Mouse (Mus musculus) left cerebral cortex, postnatal 14 days (tissue): ENCODE measurements around the gene Kmt2e. TPM values are rescaled to one million over a fixed set of nuclear protein-coding genes. Genes with fewer than 3 reads are reported as not detected.

Source experiments
- DNase-seq, 2 experiments: peaks; one replicate each; pipeline ENCODE4 v3.0.0; 2021 to 2022; ENCODE audit warnings: low spot score in 2 of 2, mixed read lengths in 1 of 2
- intact Hi-C: fragments of 180-260 bp; cut with DNase I; formaldehyde crosslinking; loops from one replicate; pipeline ENCODE4 v1.15.1; 2025
- total RNA-seq, 2 experiments: library from RNA; stranded (reverse); gene quantifications; 2 replicates each; pipeline ENCODE4 v1.2.3; 2021

Gene Kmt2e
- total RNA-seq, 2 experiments from 2014 or later, result 103 to 107 TPM

DNA sequence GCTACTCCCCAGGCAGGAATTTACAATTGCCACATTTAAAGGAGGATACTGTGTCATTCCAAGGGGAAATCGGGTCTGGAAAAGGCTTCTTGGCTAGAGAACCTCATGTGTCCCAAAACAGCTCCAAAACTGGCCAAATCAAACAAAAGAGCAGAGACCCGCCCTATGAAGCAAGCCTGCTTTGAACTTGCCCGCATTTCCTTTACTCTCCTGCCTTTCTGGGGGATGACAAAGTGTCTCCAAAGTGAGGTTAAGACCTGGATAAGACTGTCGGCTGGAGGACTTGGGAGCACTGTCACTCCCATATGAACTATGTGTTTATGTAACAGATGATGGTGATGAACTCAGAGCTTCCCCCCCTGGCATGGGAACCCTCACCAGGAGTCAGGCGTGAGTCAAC, 26.1 kb upstream of the Kmt2e start:
- intact Hi-C loops, result no loop called here
- DNase-seq, result no peak

DNA sequence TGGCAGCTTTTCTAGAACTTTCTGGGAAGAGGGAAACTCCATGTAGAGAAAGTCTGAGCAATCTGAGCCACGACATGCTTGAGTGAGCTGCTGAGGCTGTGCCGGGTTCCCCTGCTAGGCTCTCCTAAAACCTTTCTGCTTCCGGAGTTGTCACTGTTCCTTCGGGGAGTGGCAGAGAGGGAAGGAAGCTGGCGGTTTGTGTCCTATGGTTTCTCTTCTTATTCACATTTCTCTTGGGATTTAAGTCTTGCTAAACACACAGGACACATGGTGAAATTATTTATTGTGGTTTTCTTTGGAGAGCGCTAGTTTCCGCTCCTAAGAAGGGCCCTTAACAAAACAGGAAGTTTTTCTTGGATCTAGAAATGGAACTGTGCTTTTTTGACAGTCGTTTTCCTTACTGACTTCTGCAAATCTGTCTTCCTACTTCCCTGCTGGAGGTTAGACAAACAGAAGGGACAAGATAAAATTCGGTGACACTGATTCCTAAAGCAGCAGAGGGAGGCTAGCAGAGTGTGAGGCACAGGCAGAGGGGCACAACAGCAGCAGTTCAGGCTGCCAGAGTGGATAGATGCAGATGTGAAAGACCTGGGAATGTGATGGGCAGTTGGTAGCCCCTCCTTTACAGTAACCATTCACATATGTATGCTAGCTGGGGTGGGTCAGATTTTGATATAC, 24.1 kb upstream of the Kmt2e start:
- intact Hi-C loops, result no loop called here
- no peak for DNase-seq

DNA sequence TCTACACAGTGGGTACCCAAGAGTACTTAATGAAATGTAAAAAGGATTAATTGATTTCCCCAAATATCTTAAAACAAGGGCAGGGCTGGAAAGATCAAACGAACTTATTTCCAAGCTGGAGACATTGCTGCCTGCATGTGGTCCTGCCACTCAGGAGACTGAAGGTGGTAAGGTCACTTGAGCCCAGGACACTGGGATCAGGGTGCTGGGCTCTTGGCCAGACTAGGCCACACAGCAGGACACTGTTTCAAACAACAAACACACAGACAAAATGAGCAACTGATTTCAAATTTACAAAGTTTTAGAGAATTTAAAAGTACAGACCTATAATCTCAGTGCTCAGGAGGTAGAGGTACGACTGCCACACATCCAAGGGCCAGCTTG, 23.5 kb upstream of the Kmt2e start:
- DNase-seq, result no peak
- intact Hi-C loops, result no loop called here

DNA sequence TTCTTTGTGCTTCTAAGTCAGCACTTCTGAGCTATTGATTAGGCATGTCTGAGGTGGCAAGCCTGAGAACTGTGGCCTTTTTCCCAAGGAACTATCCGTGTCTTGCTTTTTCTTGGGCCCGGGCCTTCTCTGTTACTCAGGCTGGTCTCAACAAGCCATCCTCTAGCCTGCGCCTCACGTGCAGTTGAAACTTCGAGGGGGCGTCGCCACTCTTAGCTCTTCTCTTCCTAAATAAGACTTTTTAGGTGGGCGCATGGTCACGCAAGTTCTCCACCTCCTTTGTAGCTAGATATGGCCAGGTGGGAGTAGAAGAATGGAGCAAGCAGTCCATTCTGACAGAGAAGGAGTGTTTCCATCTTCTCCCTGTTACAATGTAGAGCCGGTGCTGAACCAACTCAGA, 22.6 kb upstream of the Kmt2e start:
- DNase-seq, result peak in 1 of 2 experiments; percentile 48

DNA sequence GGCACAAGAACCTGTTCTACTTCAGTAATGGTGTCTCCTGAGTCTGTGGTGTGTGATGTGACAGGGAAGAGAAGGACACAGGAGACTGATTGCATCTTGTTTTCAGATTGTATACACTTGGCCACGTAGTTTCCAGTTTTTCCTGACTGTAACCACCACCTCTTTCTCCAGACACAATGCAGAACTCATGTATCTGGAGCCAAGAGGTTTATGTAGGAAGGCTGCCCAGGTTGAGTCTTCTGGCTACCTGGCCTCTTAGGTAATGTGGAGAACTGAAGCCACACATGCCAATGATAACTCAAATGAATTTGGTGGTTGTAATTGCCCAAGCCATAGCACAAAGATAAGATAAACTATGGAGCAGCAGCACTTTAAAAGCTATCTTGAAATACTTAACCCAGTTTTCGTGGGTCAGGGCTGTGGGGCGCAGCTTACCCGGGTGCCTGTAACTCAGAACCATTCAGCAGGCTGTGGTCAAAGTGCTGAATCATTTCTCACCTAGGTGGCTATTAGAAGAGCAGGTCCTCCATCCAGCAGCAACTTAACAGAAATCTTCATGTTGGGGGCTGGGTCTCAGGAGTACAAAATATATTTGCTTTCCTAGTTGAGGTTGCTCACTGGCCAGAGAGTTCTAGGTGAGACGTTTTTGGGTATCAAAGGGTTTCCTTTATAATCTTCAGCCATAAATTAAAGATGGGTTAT, 21.8 kb upstream of the Kmt2e start:
- DNase-seq, result no peak
- intact Hi-C loops, result no loop called here

More for the DNA sequence above, 22.6 kb upstream of the Kmt2e start:
- intact Hi-C loops, result no loop called here

DNA sequence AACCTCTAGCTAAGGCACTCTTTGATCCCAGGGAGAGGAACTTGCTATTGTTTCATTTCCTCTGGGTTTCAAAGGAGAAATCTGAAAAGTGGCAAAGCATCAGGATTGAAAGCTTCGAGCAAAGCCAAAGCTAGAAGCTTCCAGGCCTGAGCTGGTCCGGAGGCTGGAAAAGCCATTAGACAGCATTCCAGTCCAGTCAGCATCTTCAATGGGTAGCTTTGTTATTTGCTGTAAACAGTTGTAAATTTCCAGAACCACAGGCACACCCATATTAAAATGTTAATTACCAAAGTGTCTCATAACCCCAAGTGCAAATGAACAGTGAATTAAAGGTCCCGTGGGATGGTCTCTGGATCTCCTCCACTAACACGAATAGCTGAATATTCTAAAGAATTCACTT, 21.2 kb upstream of the Kmt2e start:
- intact Hi-C loops, result no loop called here
- no peak for DNase-seq

DNA sequence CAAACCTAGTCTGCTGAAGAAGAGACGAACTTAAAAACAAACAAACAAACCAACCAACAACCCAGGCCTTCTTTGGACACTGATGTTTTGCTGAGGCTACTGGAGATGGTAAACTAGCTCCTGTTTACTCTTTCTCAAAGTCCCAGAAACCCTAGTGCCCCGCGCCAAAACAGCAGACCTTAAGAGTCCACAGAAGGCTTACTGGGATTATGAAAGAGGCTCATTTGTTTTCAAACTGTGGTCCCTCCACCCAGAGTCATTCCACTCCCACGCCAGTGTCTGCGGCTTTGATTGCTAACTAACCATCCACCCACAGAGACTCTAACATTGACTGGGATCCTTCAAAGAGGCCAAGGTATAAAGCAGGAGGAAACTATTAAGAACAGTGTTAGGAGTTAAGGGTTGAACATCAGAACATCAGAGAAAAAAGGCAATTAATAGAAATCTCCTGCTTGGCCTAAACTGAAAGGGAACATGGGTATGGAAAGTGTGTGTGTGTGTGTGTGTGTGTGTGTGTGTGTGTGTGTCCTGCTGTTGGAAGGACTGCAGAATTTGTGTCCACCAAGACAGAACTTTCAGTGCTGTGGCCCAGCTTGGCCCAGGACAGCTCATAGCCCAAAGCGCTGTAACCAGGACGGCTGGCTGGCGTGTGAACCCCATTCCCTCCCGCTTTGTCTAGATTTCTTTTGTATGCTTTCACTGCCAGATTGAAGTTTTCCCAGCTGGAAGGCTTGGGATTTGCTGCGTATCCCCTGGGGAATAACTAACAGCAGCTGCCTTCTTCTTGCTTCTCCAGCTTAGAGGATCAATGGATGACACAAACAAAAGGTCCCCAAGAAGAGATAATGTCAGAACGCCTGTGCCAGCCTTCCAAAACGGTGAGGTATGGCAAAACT, 20.4 kb upstream of the Kmt2e start:
- peak in 1 of 2 experiments; percentile 64 for DNase-seq
- intact Hi-C loops, result no loop called here

DNA sequence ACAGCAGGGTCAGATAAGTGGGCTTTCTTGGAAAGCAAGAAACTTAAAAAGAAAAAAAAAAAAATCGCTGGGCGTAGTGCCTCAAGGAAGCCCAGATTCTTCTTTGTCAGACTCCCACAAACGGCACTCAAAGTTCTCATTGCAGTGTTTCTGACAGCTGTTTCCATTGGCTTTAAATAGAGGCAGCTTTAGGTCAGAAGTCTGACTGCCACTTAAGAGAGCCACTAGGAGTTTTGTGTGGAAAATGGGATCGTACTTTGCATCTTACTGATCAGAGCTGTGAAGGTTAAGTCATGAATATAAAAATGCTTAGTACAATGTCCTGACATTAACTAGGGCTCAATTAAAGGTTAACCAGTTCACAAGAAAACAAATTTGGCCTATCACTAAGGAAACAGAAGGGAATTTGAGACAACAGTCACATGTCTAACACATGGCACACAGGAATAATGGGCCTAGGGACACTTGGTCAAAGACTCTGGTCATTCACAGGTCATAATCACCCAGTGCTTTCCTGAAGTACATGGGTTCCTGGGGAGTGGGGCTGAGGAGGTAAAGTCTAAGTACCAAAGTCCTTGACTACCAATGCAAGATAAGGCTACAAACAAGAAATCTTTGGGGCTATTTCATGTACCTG, 19.6 kb upstream of the Kmt2e start:
- intact Hi-C loops, result loop anchor here (5.0 kb wide), 1 partner anchor 78 kb away; no protein-coding TSS in a partner anchor
- DNase-seq, result no peak

DNA sequence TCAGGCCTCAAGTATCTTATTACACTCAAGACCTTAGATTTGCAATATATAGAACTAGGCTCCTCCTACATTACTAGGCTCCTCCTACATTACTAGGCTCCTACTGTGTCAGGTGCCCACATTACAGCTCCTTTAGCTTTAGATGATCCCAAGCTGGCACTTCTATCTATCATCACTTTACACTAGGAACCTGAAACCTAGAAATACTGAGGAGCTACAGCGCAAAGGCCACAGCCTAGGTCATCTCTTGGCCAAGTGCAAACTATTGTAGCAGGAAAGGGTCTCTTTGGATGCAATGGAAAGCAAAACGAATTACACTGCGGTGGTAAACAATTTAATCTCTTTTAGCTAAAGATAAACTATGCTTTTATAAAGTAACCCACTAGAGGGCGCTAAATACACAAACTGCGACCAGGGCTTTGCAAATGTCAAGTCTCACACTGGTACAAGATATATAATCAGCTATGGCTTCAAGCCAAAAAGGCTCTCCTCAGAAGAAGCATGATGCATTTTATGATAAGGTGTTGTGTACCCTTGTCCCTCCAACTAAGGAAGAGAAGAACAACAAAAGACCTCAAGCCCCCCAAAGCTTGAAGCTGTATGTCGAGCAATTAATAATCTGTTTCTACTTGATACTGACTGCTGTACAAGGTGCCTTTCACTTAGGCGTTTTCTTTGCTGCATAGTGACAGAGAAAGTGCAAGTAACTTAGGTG, 18.5 kb upstream of the Kmt2e start:
- peak in 1 of 2 experiments; percentile 92 for DNase-seq
- intact Hi-C loops, result loop anchor here (5.0 kb wide), 1 partner anchor 77 kb away; no protein-coding TSS in a partner anchor

DNA sequence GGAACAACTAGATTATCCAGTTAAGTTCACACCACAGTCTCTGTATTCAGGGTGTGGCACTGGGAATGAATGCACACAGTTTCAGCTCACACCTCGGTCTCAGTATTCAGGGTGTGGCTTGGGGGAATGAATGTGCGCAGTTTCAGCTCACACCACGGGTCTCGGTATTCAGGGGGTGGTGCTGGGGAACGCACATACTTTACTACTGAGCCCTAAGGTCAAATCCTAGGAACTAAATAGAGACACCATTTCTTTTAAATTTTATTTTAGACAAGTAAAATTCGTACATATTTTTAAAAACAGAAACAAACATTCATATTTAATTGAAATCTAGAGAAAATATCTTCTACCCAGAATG, 18.0 kb upstream of the Kmt2e start:
- no peak for DNase-seq
- intact Hi-C loops, result loop anchor here (5.0 kb wide), 1 partner anchor 76 kb away; no protein-coding TSS in a partner anchor

DNA sequence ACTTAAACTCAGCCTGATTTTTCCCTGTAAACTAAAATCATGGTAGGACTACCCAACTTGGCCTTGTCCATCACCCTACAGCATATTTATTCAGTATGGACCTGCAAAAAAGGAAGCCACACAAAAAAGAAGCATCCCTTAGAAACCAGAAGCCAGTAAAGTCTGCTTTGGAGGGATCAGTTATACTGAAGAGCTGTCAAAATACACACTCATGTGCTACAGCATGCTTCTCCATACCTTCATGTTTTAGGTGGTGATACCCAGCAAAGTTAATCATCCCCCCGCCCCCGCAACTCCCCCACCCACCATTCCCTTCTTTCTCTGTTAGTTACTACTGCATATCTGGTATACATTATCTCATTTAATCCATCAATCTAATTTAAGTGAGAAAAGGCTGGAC, 16.5 kb upstream of the Kmt2e start:
- no peak for DNase-seq
- intact Hi-C loops, result loop anchor here (2.0 to 5.0 kb wide), 2 partner anchors 15 to 75 kb away; no protein-coding TSS in a partner anchor

DNA sequence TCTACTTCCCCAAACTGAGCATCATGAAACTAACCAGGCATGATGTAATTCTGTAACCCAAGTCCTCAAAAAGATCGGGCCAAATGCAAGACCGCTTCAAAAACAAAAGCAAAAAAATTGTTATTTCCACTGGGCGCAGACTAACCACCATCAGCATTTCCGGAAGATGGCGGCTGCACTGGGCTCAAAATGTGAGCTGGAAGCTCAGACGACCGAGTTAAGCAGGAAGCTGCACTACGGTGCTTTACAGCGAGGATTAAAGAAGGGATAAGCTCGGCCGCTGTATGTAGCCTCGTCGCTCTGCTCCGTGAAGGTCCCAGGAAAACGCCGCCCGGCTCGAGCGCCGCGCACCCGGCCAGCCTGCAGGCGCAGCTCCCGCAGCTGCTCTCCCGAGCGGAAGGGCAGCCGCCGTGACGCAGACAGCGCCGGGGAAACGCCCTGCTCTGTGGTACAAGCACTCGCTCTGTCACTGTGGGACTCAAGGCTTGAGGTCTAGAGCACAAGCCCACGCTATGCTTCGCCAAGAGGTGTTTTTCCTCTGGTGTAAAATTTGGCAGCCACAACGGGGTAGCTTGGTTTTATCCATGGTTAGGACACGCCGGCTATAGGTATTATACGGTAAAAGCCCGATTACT, 16.0 kb upstream of the Kmt2e start:
- intact Hi-C loops, result loop anchor here (2.0 to 5.0 kb wide), 2 partner anchors 15 to 74 kb away; no protein-coding TSS in a partner anchor
- DNase-seq, result peak; percentile 83 to 86

DNA sequence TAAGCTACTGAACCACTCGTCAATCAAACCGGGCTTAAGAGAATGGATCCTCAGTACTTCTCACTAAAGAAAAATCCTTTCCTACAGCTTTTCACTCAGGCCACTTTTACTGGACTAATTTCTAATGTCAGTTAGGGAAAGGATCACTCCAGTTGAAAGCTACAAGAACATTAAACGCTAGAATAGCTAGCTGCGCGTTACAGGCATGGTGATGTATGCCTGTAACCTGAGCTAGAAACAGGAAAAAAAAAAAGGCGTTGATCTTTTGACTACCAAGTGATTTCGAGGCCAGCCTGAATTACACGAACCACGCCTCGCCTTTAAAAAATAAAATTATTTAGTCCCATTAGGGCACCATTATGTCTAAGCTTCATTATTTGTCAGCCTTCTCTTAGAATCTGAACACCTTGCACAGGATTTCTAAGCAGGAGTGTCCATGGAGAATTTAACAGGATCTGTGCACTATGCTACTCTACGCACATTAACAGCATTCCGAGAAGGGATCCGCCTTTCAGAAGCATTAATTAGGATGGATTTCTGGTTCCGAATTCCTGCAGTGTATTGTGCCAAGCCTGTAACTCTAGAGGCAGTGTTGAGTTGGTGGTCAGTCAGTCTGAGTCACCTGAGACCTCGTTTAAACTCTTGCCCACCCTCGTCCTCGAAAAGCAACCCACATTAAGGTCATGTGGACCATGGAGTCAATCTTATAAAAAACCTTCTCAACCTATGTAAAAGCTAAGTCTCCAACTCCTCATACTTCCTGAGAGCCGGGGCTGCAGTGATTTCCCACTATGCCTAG, 15.2 kb upstream of the Kmt2e start:
- intact Hi-C loops, result loop anchor here (2.0 to 5.0 kb wide), 2 partner anchors 14 to 73 kb away; no protein-coding TSS in a partner anchor

DNA sequence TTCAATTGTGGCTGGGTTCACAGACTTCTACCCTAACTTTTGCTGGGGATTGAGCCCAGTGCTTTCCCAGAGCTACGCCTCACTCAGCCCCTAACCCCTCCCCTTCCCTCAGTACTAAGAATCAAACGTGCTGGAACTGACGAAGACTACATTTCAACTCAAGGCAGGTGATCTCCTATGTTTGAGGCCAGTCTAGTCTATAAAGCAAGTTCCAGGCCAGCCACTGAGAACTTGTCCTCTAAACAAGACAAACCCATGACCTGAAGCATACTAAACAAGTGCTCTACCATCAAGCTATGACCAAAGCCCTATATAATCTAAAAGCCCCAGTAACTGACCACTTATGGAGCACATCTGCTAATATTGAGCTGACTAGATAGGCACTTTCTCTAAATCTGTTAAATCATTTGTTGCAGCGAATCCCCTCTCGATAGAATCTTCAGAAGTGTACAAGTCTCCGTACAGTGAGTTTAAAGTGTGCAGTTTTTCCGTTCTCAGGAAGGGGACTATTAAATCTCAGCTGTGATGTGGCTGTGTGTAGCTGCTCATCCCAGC, 14.5 kb upstream of the Kmt2e start:
- DNase-seq, result no peak
- intact Hi-C loops, result loop anchor here (2.0 to 5.0 kb wide), 2 partner anchors 13 to 73 kb away; no protein-coding TSS in a partner anchor

More for the DNA sequence above, 15.2 kb upstream of the Kmt2e start:
- DNase-seq, result no peak

DNA sequence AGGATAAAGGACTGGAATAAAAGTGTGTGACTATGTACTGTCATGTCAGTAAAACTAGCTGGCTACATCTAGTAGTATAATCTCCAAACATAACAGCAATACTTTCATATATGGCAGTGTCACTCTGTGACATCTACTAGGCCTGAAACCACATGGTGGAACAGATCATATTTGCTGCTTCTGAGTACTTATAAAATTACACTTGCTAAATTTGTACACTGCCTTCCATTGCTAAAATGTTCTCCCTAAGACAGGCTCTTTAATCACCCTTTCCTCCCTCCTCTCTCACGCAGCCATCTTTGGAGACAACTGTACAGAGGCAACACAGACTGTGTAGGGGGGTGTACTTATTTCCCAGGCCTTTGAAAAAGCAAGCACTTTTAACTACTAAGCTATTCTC, 13.8 kb upstream of the Kmt2e start:
- no peak for DNase-seq
- intact Hi-C loops, result no loop called here

DNA sequence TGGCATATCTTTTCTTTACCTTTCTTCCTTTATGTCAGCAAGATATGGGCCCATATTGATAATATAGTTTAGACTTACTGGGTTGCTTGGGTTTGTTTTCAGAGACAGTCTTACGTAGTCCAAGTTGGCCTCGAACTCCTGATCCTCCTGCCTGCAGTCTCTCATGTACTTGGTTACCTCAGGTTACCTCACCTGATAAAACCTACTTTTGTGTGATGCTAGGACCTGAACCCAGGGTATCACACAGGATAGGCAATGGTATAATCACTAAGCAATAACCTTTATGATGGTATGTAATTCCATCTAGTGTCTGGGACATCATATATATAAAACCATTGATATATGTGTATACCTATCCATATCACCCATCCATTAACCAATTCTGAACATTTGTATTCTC, 12.8 kb upstream of the Kmt2e start:
- intact Hi-C loops, result no loop called here
- DNase-seq, result no peak

DNA sequence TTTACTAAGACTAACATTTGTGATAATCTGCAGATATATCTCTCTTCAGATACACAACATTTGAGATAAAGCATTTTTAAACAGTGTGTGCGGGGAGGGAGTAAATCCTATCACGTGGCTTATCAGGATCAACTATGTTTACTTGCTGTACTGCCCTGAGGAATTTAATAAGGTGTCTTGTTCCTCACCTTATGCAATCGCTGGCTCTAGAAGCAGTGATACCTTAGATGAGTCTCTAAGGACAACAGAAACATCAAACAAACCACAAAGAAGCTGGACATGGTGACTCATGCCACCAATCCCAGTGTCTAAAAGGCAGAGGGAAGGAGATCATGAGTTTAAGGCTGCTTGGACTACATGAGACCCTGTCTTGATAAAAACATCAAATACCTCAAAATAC, 11.2 kb upstream of the Kmt2e start:
- DNase-seq, result no peak
- intact Hi-C loops, result no loop called here
